Mouse (Mus musculus) heart, adult 9 months (tissue): ENCODE results near the gene Akt1.

Source experiments
- DNase-seq, 2 experiments: peaks; one replicate each; pipeline ENCODE4 v3.0.0; 2022; ENCODE audit warnings: low spot score in 2 of 2

Akt1 gene

GRCm38 (mm10) chr12:112674132-112675011 is at the start of gene Akt1:
Gene Akt1 (minus strand): TSS chr12:112674884.
- peak; percentile 76 to 81 for DNase-seq

- peak in 1 of 2 experiments; percentile 61 for DNase-seq
Observed at GRCm38 (mm10) chr12:112724077-112724805, 49.6 kb upstream of the Akt1 start.

GRCm38 (mm10) chr12:112723445-112723844 is 48.8 kb upstream of the Akt1 start:
- DNase-seq, result no peak

GRCm38 (mm10) chr12:112723028-112723330 is 48.3 kb upstream of the Akt1 start:
- no peak for DNase-seq

GRCm38 (mm10) chr12:112722240-112723027 is 47.8 kb upstream of the Akt1 start:
- DNase-seq, result peak in 1 of 2 experiments; percentile 39

GRCm38 (mm10) chr12:112721424-112722239 is 46.9 kb upstream of the Akt1 start:
- DNase-seq, result no peak

GRCm38 (mm10) chr12:112720890-112721423 is 46.3 kb upstream of the Akt1 start:
- no peak for DNase-seq

GRCm38 (mm10) chr12:112720216-112720615 is 45.5 kb upstream of the Akt1 start, which contains the start of gene Cep170b:
Gene Cep170b (plus strand): TSS chr12:112720455.
- no peak for DNase-seq

- DNase-seq, result no peak
Observed at GRCm38 (mm10) chr12:112718995-112719394, 44.3 kb upstream of the Akt1 start.

- DNase-seq, result no peak
Observed at GRCm38 (mm10) chr12:112717140-112717539, 42.5 kb upstream of the Akt1 start.

- DNase-seq, result peak; percentile 39 to 52
Observed at GRCm38 (mm10) chr12:112713984-112714383, 39.3 kb upstream of the Akt1 start.

- no peak for DNase-seq
Observed at GRCm38 (mm10) chr12:112707573-112707869, 32.8 kb upstream of the Akt1 start.

- DNase-seq, result peak; percentile 81 to 88
Observed at GRCm38 (mm10) chr12:112706704-112707572, 32.3 kb upstream of the Akt1 start.

- no peak for DNase-seq
Observed at GRCm38 (mm10) chr12:112702374-112703320, 28.0 kb upstream of the Akt1 start.

GRCm38 (mm10) chr12:112700522-112700921 is 25.8 kb upstream of the Akt1 start:
- no peak for DNase-seq

GRCm38 (mm10) chr12:112696806-112697425 is 22.2 kb upstream of the Akt1 start:
- no peak for DNase-seq

- DNase-seq, result no peak
Observed at GRCm38 (mm10) chr12:112694127-112694475, 19.4 kb upstream of the Akt1 start.
